Mouse (Mus musculus): ENCODE measurements around the gene Rfx5. TPM values are rescaled to one million over a fixed set of nuclear protein-coding genes. Genes with fewer than 3 reads are reported as not detected.
"Not testable (repeated sequence)": the region's sequence is repeated elsewhere in the genome, so short reads cannot be mapped to it uniquely, and the experiment has no call there.

The Rfx5 gene
- polyA plus RNA-seq, 1 experiment from 2014 or later: 1.1 TPM

DNA sequence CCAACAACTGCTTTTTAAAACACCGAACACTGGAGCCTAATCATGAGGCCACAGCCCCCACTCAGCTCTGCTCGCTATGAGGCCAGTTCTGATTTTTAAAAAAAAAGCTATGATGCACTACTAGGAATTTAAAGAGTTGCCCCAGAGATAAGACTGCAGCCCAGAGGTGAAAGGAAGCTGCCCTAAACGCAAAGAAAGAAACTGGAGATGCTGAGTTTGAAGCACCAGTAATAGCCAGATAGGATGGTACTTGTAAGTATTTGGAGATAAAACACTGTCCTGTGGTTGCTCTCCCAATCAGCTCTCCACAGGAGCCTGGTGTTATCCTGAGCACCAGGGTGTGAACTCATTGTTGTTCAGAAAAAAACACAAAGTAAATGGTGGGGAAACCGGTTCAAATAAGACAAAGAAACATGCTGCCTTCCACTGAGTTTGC is 27.6 kb upstream of the Rfx5 start:
- not testable (repeated sequence) for H3K36me3 ChIP-seq (replicated peaks; ENCODE audit: insufficient read depth, low read length); H3K9me3 ChIP-seq (ENCODE audit: low read length); H3K27ac ChIP-seq (ENCODE audit: low read depth); H3K9ac ChIP-seq (replicated peaks); H3K4me2 ChIP-seq (ENCODE audit: low read depth, low read length); DNase-seq; H3K27me3 ChIP-seq (ENCODE audit: insufficient read depth, low read length); H3K4me3 ChIP-seq (ENCODE audit: low read depth, low read length)
- peak; percentile 89 for ATAC-seq
- WGBS (ENCODE audit: insufficient replicate concordance): 33% methylated on average over 4 of the region's 4 CpGs
- peak; percentile 88 for TF ChIP-seq EP300 (IDR thresholded peaks at IDR 0.05; ENCODE audit: low read depth)
- peaks cover 11% of the 10 kb centered on the region; the same call in 1 of the 2 replicates for H3K4me1 ChIP-seq (ENCODE audit: insufficient read depth)

DNA sequence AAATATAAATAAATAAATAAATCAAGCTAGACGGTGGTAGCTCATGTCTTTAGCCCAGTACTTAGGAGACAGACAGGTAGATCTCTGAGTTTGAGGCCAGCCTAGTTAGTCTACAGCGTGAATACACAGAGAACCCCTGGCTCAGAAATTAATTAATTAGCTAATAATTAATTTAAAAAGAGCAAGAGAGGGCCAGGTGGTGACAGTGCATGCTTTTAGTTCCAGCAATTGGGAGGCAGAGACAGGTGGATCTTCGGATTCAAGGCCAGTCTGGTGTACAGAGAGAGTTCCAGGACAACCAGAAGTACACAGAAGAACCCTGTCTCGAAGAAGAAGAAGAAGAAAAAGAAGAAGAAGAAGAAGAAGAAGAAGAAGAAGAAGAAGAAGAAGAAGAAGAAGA is 24.9 kb upstream of the Rfx5 start:
- H3K4me2 ChIP-seq (ENCODE audit: low read depth, low read length); H3K9ac ChIP-seq (replicated peaks); H3K27ac ChIP-seq (ENCODE audit: low read depth); DNase-seq; H3K9me3 ChIP-seq (ENCODE audit: low read length); H3K4me3 ChIP-seq (ENCODE audit: low read depth, low read length); ATAC-seq; H3K36me3 ChIP-seq (replicated peaks; ENCODE audit: insufficient read depth, low read length); H3K27me3 ChIP-seq (ENCODE audit: insufficient read depth, low read length): not testable (repeated sequence)
- peaks cover 19% of the 10 kb centered on the region for H3K4me1 ChIP-seq (ENCODE audit: insufficient read depth)
- WGBS (ENCODE audit: insufficient replicate concordance): 82% methylated on average over 4 of the region's 4 CpGs

DNA sequence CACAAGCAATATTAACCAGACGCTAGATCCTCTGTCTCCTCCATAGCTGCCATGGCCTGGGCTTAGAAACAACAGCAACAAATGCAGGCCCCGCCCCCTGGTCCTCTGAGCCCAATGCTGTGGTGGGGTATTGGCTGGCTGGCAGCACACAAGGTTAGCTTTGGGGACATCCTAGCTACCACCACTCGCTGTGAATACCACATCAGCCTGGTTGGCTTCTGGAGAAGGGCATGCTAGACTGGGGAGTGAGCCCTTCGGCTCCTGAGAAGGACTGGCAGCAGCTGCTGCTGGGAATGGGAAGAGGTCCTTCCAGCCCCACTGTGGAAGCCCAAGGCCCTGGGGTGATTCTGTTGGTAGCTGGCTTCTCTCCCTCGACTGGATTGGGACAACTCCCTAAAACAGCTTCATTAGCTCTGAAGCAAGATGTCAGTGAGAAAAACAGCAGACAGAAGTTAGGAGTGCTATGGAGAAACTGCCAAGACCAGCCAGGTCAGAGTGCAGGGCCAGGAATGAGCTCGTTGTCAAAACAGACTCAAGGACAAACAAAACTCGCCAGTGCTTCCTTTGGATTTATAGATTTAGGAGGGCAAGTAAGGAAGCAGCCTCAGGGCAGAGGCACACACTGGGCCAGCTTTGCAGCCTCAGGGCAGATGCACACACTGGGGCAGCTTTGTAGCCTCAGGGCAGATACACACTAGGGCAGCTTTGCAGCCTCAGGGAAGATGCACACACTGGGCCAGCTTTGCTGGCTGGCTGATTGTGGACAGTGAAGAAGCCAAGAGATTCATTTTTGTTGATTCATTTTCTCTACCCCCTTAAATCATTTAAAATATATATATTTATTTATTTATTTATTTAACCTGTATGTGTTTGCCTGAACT is 23.2 kb upstream of the Rfx5 start:
- Histone ChIP-seq H3K27ac (ENCODE audit: low read depth) (peak overlapping the region; percentile 55), H3K4me1 (ENCODE audit: insufficient read depth) (peaks cover 20% of the 10 kb centered on the region)
- ATAC-seq; H3K4me3 ChIP-seq (ENCODE audit: low read depth, low read length); DNase-seq; H3K36me3 ChIP-seq (replicated peaks; ENCODE audit: insufficient read depth, low read length); H3K27me3 ChIP-seq (ENCODE audit: insufficient read depth, low read length); H3K4me2 ChIP-seq (ENCODE audit: low read depth, low read length); H3K9me3 ChIP-seq (ENCODE audit: low read length); H3K9ac ChIP-seq (replicated peaks): not testable (repeated sequence)
- 54% methylated on average over 7 of the region's 7 CpGs for WGBS (ENCODE audit: insufficient replicate concordance)

DNA sequence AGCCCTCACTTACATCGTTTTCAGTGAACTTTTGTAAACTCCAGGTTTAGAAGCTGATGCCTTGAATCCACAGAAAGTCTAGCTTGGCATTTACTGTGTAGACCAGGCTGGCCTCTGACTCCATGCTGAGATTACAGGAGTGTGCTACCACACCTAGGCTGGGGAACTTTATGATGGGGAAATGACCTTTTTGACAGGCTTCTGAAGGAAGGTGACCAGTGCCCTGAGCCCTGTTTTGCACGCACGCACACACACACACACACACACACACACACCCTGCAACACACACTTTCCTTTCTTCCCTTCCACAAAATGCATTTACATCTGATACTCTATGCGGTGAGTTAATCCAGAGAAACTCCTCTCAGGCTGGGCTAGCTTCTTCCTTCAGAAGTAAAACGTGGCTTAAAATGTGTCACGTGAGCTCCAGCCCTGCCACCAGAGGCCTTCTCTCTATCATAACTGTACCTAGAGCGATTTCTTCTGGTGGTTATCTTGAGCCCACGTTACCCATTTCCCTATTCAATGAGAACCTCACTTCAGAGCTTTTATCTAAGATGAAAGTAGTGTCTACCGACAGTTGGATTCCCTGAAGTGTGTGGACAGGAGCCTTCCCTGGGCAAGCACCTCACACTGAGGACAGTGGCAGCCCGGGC is 22.3 kb upstream of the Rfx5 start:
- not testable (repeated sequence) for H3K27me3 ChIP-seq (ENCODE audit: insufficient read depth, low read length); H3K36me3 ChIP-seq (replicated peaks; ENCODE audit: insufficient read depth, low read length); DNase-seq; H3K4me2 ChIP-seq (ENCODE audit: low read depth, low read length); H3K9me3 ChIP-seq (ENCODE audit: low read length); ATAC-seq; H3K9ac ChIP-seq (replicated peaks); H3K4me3 ChIP-seq (ENCODE audit: low read depth, low read length)
- WGBS (ENCODE audit: insufficient replicate concordance): 60% methylated on average over 10 of the region's 10 CpGs
- H3K4me1 ChIP-seq (ENCODE audit: insufficient read depth): peaks cover 23% of the 10 kb centered on the region
- TF ChIP-seq EP300 (IDR thresholded peaks at IDR 0.05; ENCODE audit: low read depth): peak; percentile 34; the same call in 1 of the 2 replicates
- peak overlapping the region; percentile 29; the same call in 1 of the 2 replicates for H3K27ac ChIP-seq (ENCODE audit: low read depth)

GRCm38 (mm10) chr3:94932279-94932678 is 21.6 kb upstream of the Rfx5 start:
- Histone ChIP-seq H3K27ac (ENCODE audit: low read depth) (peak overlapping the region; percentile 29), H3K4me1 (ENCODE audit: insufficient read depth) (peaks cover 23% of the 10 kb centered on the region), H3K4me2 (ENCODE audit: low read depth, low read length) (peak overlapping the region; percentile 66), H3K9ac (replicated peaks) (0 out of 2 replicates have a peak overlapping the region, but pooled peaks have one; percentile 7)
- not testable (repeated sequence) for H3K27me3 ChIP-seq (ENCODE audit: insufficient read depth, low read length); H3K36me3 ChIP-seq (replicated peaks; ENCODE audit: insufficient read depth, low read length); H3K9me3 ChIP-seq (ENCODE audit: low read length); ATAC-seq; H3K4me3 ChIP-seq (ENCODE audit: low read depth, low read length)
- WGBS (ENCODE audit: insufficient replicate concordance): 41% methylated on average over 2 of the region's 2 CpGs
- peak; percentile 10 for DNase-seq

GRCm38 (mm10) chr3:94932809-94933564 is 20.9 kb upstream of the Rfx5 start, which contains the start of gene Selenbp1:
TSS of gene Selenbp1 (plus strand) at chr3:94933056.
- WGBS (ENCODE audit: insufficient replicate concordance): 4% methylated on average over 16 of the region's 16 CpGs
- peaks cover 23% of the 10 kb centered on the region for H3K4me1 ChIP-seq (ENCODE audit: insufficient read depth)
- peak; percentile 90 for ATAC-seq

DNA sequence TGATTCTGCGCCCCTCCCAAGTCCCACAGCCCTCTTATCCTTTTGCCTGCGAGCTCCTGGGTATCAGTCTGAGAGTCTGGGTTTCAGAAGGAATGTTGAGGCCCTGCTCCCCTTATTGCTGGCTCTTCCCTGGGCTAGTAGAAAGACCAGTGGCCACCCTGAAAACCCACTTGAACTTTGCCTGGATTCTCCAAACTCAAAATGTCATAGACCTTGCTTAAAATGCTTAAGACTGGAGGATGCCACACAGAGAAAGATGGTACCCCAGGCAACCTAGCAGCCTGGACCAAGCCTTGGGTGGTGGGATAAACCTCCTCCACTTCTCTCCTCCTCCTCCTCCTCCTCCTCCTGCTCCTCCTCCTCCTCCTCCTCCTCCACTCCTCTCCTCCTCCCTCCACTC is 20.3 kb upstream of the Rfx5 start:
- not testable (repeated sequence) for H3K27me3 ChIP-seq (ENCODE audit: insufficient read depth, low read length); DNase-seq; H3K36me3 ChIP-seq (replicated peaks; ENCODE audit: insufficient read depth, low read length); ATAC-seq; H3K9me3 ChIP-seq (ENCODE audit: low read length)
- Histone ChIP-seq H3K27ac (ENCODE audit: low read depth) (peak overlapping the region; percentile 97), H3K4me3 (ENCODE audit: low read depth, low read length) (peak overlapping the region; percentile 55), H3K4me2 (ENCODE audit: low read depth, low read length) (peak overlapping the region; percentile 66), H3K4me1 (ENCODE audit: insufficient read depth) (peaks cover 23% of the 10 kb centered on the region), H3K9ac (replicated peaks) (peak overlapping the region; percentile 73)
- WGBS (ENCODE audit: insufficient replicate concordance): no CpG with 5 or more reads among the region's 2 CpGs

More at GRCm38 (mm10) chr3:94932809-94933564, 20.9 kb upstream of the Rfx5 start, which contains the start of gene Selenbp1:
- Histone ChIP-seq H3K4me3 (ENCODE audit: low read depth, low read length) (peak within 1 kb of the TSS; percentile 55), H3K36me3 (replicated peaks; ENCODE audit: insufficient read depth, low read length) (no peaks in the 10 kb centered on the region), H3K9me3 (ENCODE audit: low read length) (no peaks in the 10 kb centered on the region), H3K4me2 (ENCODE audit: low read depth, low read length) (peak within 1 kb of the TSS; percentile 66), H3K9ac (replicated peaks) (peak within 1 kb of the TSS; percentile 73), H3K27ac (ENCODE audit: low read depth) (peak within 1 kb of the TSS; percentile 97), H3K27me3 (ENCODE audit: insufficient read depth, low read length) (no peaks in the 10 kb centered on the region)
- peak; percentile 92 for DNase-seq
- TF ChIP-seq CTCF (IDR thresholded peaks at IDR 0.05; ENCODE audit: low read depth) (no peak), EP300 (IDR thresholded peaks at IDR 0.05; ENCODE audit: low read depth) (peak; percentile 88)
